Mouse (Mus musculus) splenic B cell, adult 2 months (primary cell): ENCODE measurements around the gene Adam12.

Experiments
- DNase-seq: peaks from one replicate; pipeline ENCODE4 v3.0.0-alpha.2; 2011; ENCODE audit warnings: low read depth, low spot score
- H3K27me3 ChIP-seq: 2 replicates; pipeline ENCODE4 v1.6.1; 2012; ENCODE audit warnings: mild to moderate bottlenecking, low read length, moderate library complexity, mixed read lengths; ENCODE audit not compliant: control insufficient read depth, poor library complexity, insufficient read depth, severe bottlenecking
- H3K36me3 ChIP-seq: 2 replicates; pipeline ENCODE4 v1.6.1; 2012; ENCODE audit warnings: mild to moderate bottlenecking, low read length, moderate library complexity, mixed read lengths; ENCODE audit not compliant: control insufficient read depth, poor library complexity, insufficient read depth, severe bottlenecking

Adam12 gene

DNA sequence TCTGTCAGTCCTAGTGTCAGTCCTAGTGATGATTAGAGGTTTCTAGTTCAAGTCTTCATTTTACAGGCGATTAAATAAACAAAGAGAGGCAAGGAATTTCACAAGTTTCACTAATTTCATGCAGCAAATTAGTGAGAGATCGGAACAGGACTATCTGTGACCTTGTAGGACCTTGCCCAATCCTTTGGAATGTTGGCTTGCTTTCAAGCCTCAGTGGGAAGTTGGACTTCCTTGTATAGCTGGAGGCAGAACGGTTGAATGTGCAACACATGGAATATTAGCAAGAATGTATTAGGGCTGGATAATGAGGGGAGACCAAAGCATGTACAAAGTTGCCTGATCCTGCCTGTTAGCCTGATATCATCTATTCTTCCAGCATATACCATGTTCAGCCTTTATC lies 141.2 kb downstream of the Adam12 start:
- Histone ChIP-seq H3K36me3 (no peaks in the 10 kb centered on the region), H3K27me3 (no peaks in the 10 kb centered on the region)
- DNase-seq: no peak

DNA sequence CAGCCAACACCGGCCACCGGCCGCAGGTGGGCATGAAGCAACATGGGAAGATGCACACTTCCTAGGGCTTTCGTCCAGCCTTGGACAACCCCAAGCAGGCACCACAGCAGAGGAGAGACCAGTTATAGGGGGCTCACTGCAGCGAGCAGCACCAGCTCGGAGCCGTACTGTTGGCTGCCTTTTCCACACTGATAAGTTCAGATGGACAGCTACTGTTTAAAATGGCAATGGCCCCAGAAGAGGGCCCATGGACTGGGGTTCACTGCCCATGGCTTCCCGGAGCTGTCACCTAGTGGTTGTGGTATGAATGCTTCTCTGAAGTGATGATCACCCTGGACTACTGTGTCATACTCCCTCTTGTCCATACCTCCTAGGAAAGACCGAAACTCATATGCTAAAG lies 141.7 kb downstream of the Adam12 start:
- no peak for DNase-seq
- Histone ChIP-seq H3K36me3 (no peaks in the 10 kb centered on the region), H3K27me3 (no peaks in the 10 kb centered on the region)

DNA sequence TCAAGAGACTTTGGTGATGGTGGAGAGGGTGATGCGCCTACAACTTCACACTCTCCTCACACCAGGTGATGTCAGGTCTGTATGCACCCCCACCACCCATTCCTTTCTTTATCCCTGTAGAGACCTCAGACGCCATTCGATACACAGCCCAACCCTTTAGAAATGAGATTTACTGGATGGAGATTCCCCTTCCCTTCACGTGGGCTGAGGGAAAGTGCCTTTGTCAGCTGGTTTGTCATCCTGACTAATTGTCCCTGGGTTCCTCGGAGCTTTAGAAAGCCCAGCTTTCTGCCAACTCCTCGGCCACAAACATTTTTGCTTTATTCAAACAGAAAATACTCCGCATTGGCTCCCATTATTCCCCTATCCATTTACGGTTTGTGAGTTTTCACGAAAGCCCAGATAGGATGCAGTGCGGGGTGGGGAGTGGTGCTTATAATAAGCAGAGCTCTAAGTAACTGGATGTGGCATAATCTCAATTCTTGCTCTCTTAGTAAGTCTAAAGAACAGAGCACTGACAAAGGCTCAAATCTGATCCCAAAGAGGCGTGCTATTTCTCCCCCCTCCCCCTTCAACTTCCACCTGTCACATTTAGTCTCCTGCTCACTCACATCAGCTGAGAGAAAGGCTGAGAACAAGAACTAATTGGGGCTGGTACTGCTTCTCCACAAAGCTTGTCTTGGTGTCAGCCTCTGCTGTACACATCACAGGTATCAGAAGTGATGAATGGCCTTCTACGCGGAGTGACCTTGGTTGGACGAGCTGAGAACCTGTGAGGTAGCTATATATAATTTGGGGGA lies 143.2 kb downstream of the Adam12 start:
- no peak for DNase-seq
- H3K36me3 ChIP-seq: no peaks in the 10 kb centered on the region
- no peaks in the 10 kb centered on the region for H3K27me3 ChIP-seq

DNA sequence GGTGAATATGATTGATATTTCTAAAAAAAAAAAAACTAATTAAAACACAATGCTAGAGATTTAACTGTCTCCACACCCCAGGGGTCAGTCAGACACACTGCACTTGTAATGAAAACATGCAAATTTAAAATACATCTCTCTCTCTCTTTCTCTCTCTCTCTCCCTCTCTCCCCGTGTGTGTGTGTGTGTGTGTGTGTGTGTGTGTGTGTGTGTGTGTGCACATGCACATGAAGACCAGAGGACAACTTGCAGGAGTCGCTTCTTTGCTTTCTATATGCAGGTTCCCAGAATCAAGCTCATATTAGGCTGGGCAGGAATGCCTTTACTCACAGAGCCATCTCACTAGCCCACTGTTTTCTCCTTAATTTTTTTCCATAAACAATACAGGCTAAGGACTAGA lies 146.6 kb downstream of the Adam12 start:
- Histone ChIP-seq H3K27me3 (no peaks in the 10 kb centered on the region), H3K36me3 (no peaks in the 10 kb centered on the region)
- DNase-seq: no peak

DNA sequence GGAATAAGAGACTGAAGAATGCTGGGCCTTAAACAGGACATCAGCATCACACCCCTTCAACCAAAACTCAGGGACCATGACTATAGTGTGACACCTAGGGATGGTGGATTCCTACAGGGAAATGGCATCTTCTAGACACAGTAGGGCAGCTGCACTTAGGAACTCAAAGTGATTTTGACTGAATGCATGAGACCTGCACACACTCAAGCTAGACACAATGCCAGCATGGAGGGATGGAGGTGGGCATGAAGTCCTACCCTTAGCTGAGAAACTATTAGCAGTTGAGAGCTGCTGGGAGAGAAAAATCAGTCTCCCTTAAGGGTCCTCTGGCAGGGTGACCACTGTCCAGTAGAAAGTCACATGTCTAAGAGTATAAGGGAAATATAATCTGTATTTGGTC lies 147.0 kb downstream of the Adam12 start:
- Histone ChIP-seq H3K36me3 (no peaks in the 10 kb centered on the region), H3K27me3 (no peaks in the 10 kb centered on the region)
- no peak for DNase-seq

DNA sequence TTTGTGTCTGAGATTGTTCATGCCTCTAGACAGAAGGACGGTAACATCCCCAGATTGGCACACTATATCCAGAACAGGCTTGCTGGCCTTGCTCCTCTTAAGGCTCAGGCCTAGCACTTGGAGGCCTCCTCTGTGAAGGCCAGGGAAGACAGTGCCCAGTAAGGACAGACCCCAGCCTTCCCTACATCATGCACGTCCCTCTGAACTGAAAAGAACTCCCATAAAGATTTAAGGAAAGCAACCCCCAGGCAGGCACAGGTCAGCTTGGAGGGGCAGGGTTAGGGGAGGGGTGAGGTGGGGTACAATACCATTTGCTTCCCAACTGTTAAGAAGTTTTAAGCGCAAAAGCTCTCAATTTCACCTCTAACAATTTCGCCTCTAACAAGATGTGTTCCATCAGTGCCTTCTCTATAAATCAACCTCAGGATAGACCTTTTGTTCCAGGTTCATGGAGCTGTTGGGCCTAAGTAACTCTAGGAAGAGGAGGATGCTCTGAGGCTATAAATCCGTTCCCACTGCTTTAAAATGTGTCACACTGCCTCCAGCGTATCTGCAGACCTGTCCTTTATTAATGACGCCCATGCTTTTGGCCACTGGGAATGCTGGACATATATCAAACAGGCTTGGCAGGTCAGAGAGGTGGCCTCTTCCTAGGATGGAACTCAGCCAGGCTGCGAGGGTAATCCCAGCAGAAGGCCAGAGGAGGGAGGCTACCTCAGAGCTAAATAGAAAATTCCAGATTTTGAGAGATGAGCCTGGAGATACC lies 150.5 kb downstream of the Adam12 start:
- H3K27me3 ChIP-seq: no peaks in the 10 kb centered on the region
- no peaks in the 10 kb centered on the region for H3K36me3 ChIP-seq
- DNase-seq: no peak

DNA sequence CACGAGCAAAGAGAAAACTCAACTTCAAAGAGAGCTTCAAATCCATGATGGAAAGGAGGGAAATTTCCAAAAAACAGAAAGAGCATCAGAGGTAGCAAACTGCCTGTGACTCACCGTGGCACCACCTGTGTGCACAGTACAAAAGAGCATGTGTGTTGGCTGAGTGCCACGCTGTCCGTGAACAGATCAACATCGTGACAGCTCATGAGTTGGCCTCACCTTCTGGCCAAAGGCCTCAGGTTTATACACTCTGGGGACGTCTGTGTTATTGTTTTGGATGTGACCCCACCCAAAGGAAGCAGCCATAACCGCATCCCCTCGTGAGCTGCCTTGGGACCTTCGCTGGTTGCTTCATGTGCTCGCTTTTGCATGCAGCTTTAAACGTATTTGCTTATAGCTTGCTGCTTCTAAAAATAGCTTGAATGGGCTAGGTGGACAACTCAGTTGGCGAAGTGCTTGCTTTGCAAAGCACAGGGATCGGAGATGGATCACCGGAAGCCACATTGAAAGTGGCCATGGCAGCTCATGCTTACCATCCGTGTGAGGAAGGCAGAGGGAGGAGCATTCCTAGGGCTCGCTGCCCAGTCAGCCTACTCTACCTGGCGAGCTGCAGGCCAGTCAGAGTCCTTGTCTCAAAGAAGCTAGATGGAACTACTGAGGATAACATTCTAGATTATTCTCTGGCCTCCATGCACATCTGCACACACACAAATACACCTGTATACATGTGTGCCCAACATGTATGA lies 151.8 kb downstream of the Adam12 start:
- Histone ChIP-seq H3K36me3 (no peaks in the 10 kb centered on the region), H3K27me3 (no peaks in the 10 kb centered on the region)
- no peak for DNase-seq

DNA sequence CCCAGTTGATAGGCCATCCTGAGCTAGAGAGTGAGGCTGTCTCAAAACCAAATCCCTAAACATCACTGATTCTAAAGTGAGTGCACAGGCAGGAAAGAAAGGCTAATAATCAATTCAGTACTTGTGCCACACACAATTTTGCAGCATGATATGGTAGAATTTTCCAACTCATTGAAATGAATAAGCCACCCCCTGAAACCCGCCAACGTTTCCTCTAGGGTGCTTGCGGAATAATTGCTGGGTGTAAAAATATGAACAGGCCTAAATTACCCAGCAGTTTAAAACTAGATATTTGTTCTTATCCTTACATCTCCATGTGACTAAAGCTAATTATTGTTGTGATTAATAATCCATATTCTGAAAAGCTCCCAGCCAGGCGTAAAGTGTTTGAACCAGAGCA lies 154.3 kb downstream of the Adam12 start:
- DNase-seq: no peak
- Histone ChIP-seq H3K36me3 (no peaks in the 10 kb centered on the region), H3K27me3 (no peaks in the 10 kb centered on the region)

DNA sequence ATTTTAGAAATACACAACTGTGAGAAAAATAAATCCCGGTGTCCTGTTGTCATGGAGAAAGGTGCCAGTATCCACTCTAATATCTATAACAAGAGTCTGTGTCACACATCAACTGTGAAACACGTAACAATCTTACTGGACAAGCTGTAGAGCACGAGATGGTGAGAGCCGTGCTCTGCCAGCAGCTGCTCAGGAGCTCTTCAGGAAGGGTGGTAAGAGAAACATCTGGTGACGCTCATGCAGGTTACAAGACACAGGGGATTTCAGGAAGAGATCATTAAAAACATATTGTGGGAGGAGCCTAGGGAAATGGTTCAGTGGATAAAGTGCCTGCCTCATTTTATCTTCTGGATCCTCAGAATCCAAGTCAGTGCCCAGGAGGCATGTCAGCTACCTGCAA lies 158.9 kb downstream of the Adam12 start:
- no peaks in the 10 kb centered on the region for H3K36me3 ChIP-seq
- DNase-seq: no peak
- no peaks in the 10 kb centered on the region for H3K27me3 ChIP-seq

DNA sequence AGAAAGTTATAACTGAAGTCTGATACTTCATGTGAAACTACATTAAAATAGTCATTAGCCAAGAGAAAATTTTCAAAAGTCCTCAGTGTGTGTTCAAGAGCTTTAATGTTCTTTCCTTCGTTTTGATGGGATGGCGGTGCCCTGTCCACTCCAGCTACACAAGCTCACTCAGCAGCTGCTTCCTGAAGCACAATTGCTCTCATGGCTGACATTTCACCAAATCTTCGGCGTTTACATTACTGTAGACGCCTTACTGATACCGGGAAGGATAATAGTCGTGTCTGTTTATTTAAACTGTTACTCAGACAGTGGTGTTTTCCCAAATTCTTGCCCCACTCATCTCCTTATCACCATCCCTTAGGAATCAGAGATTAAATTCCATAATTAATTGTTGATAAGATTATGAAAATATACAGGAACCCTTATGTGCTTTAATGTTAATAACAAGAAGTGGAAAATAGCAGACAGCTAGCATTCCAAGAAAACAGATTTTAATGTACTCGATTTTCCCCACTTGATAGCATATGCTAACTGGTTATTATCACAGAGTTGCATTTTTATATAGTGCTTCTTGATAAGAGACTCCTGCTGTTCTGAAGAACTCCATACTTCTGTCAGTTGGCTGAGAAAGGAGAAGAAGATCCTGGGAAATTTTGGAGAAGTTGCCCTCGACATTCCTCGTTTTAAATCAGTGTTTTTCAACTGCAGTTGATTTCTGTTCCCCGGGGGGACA lies 160.6 kb downstream of the Adam12 start:
- no peak for DNase-seq
- H3K27me3 ChIP-seq: no peaks in the 10 kb centered on the region
- H3K36me3 ChIP-seq: no peaks in the 10 kb centered on the region

DNA sequence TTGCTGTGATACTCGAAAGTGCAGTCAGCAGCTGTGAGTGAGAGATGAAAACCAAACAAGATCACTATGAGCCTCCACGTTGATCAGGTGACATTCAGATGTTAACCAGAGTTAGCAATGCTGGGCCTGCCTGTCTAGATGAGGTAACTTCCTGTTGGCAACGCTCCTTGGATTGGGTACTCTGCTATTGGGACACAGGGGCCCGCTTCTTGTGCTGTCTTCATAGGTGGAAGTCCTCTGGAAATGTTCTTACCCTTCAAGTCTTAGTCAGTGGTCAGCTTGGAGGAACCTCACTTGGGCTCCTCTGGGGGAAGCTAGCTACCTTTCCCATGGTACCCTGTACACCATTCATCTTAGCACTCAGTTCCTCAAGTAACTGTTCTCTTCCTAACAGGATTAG lies 169.3 kb downstream of the Adam12 start:
- Histone ChIP-seq H3K36me3 (no peaks in the 10 kb centered on the region), H3K27me3 (no peaks in the 10 kb centered on the region)
- no peak for DNase-seq

DNA sequence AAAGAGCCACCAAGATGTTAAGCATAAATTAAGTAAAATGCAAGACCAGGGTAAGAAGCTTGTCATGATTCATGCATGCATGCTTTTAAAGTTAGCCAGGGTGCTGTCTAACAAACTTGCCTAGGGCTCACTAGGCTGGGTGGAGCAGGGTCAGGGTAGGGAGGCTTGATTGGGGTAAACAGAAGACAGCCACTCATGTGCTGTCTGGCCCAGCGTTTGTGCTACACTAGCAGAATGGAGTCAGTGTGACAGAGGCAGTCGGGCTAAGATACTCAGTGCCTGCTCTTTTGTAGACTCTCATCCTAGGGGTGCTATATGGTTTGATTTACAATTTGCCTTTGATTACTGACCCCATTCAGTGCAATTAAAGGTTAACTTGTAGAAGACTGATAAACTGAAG lies 179.5 kb downstream of the Adam12 start:
- no peaks in the 10 kb centered on the region for H3K27me3 ChIP-seq
- no peaks in the 10 kb centered on the region for H3K36me3 ChIP-seq
- DNase-seq: no peak

DNA sequence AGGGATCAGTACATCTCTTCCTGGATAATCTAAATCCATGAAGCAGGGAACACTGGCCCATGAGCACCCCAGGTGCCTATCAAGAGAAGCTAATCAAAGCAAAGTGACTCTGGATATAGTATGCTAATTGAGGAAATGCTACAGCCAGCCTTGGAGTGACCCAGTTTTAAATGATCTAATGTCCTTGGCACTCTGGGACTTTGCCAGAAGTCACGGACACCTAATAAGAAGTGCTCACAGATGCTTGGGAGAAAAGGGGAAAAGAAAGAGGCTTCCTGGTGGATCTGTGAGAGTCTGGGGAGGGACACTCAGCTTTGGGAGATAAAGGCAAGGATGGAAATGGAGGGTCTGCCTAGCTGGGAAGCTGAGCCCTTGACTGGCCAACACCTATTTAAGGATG lies 181.6 kb downstream of the Adam12 start:
- H3K36me3 ChIP-seq: no peaks in the 10 kb centered on the region
- H3K27me3 ChIP-seq: no peaks in the 10 kb centered on the region; the same call in 1 of the 2 replicates
- no peak for DNase-seq

DNA sequence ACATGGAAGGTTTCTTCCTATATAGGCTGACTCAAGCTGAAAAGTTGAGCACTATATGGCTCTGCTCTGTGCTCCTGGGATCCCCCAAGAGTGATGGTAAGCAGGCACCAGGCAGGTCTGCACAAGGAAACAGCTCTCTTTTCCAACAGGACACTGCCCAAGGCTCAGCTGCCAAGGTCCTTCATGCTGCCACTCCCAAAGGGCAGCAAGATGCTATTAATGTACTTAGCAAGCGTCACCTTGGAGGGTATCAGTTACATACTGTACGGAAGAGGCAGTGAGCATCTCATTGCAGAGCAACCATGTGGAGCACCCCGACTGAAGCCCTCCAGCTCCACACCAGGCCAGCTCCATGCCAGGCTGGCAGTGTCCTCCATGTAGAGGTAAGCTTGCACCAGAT lies 185.6 kb downstream of the Adam12 start:
- no peaks in the 10 kb centered on the region for H3K36me3 ChIP-seq
- no peak for DNase-seq
- H3K27me3 ChIP-seq: no peaks in the 10 kb centered on the region; the same call in 1 of the 2 replicates
